Mouse (Mus musculus) megakaryocyte, embryonic 14.5 days (primary cell): ENCODE data around the gene Dnaja1.

ENCODE experiments used
- FLI1 ChIP-seq: IDR thresholded peaks from 2 replicates; pipeline ENCODE4 v1.6.1; 2012; ENCODE audit warnings: low read length, inconsistent platforms, mixed read lengths
- GATA1 ChIP-seq: IDR thresholded peaks from 3 replicates; pipeline ENCODE4 v1.6.1; 2012; ENCODE audit warnings: mixed read lengths, low read length, inconsistent platforms, borderline replicate concordance

- no peak for TF ChIP-seq GATA1
- TF ChIP-seq FLI1 = no peak
Observed at GRCm38 (mm10) chr4:40717141-40717540, 4.8 kb upstream of the Dnaja1 start.
